Mouse (Mus musculus): ENCODE measurements around the gene Wdr20. TPM values are rescaled to one million over a fixed set of nuclear protein-coding genes. Genes with fewer than 3 reads are reported as not detected.

Gene Wdr20
- polyA plus RNA-seq, 1 experiment from 2014 or later = 25.4 TPM

DNA sequence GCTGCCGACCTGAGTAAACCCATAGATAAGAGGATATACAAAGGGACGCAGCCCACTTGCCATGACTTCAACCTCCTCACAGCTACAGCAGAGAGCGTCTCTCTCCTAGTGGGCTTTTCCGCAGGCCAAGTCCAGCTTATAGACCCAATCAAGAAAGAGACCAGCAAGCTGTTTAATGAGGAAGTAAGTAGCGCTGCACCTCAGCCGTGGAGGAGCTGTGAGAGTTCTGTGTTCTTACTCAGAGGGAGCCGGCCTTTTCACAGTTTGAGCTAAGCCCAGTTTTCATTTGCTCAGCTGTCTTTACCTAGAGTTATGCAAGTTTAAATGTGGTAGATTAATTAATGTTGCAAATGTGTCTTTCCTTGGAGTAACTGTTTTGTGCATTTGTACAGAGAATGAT is 41.6 kb downstream of the Wdr20 start:
- Histone ChIP-seq H3K4me1 (ENCODE audit: insufficient read depth) (no peaks in the 10 kb centered on the region), H3K27ac (ENCODE audit: low read depth) (no peak overlapping the region), H3K9me3 (ENCODE audit: low read depth, low read length) (no peaks in the 10 kb centered on the region), H3K27me3 (ENCODE audit: insufficient read depth, low read length) (no peaks in the 10 kb centered on the region), H3K9ac (no peak overlapping the region), H3K36me3 (ENCODE audit: insufficient read depth) (peaks cover 16% of the 10 kb centered on the region), H3K4me2 (no peak overlapping the region), H3K4me3 (ENCODE audit: low read depth, low read length) (no peak overlapping the region)
- no peak for ATAC-seq (ENCODE audit: insufficient read depth)
- 55% methylated on average over 7 of the region's 7 CpGs for WGBS
- no peak for DNase-seq
- no peak for TF ChIP-seq CTCF (IDR thresholded peaks at IDR 0.05; ENCODE audit: low read depth)

DNA sequence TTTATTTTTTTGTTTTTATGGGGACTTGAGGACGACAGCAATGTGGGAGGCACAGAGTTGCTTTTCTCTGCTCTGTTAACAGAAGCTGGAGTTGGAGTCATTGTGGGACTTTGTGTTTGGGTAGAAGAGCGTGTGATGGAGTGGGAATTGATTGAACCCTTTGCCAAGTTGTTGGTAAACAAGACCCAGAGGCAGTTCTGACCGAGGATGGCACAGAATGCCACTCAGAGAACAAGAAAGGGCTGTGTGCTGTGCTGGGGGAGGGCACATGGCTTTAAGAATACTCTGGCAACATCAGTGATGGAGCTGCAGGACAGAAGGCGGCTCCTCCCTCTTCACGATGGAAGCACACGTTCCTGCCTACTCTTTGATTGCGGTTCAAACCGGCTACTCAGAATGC is 43.4 kb downstream of the Wdr20 start:
- Histone ChIP-seq H3K36me3 (ENCODE audit: insufficient read depth) (peaks cover 16% of the 10 kb centered on the region), H3K4me1 (ENCODE audit: insufficient read depth) (no peaks in the 10 kb centered on the region), H3K9me3 (ENCODE audit: low read depth, low read length) (no peaks in the 10 kb centered on the region), H3K9ac (no peak overlapping the region), H3K27me3 (ENCODE audit: insufficient read depth, low read length) (no peaks in the 10 kb centered on the region), H3K4me2 (no peak overlapping the region), H3K27ac (ENCODE audit: low read depth) (no peak overlapping the region), H3K4me3 (ENCODE audit: low read depth, low read length) (no peak overlapping the region)
- 83% methylated on average over 8 of the region's 8 CpGs for WGBS
- TF ChIP-seq CTCF (IDR thresholded peaks at IDR 0.05; ENCODE audit: low read depth) = no peak
- no peak for ATAC-seq (ENCODE audit: insufficient read depth)
- no peak for DNase-seq

DNA sequence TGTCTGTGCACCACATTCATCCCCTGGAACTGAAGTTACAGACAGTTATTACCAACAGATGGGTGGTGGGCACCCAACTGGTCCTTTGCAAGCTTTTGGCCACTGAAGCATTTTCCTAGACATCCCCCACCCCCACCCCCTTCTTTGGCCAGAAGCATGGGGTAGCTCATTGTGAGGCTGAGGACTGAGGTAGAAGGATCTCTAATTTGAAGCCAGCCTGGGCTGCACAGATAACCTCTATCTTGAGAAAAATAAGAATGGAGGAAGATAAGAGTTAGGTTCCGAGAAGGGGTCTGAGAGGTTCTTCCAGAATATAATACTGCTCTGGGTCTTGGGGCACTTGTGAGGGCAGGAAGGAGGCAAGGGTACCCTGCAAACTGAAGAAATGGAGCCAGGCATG is 44.5 kb downstream of the Wdr20 start:
- Histone ChIP-seq H3K9me3 (ENCODE audit: low read depth, low read length) (no peaks in the 10 kb centered on the region), H3K36me3 (ENCODE audit: insufficient read depth) (peaks cover 16% of the 10 kb centered on the region), H3K4me3 (ENCODE audit: low read depth, low read length) (no peak overlapping the region), H3K27ac (ENCODE audit: low read depth) (no peak overlapping the region), H3K4me1 (ENCODE audit: insufficient read depth) (no peaks in the 10 kb centered on the region), H3K4me2 (no peak overlapping the region), H3K9ac (no peak overlapping the region), H3K27me3 (ENCODE audit: insufficient read depth, low read length) (no peaks in the 10 kb centered on the region)
- WGBS = 81% methylated on average over 1 of the region's 1 CpGs
- no peak for TF ChIP-seq CTCF (IDR thresholded peaks at IDR 0.05; ENCODE audit: low read depth)
- ATAC-seq (ENCODE audit: insufficient read depth) (no peak), DNase-seq (no peak)

- Histone ChIP-seq H3K9me3 (ENCODE audit: low read depth, low read length) (no peaks in the 10 kb centered on the region), H3K9ac (no peak overlapping the region), H3K36me3 (ENCODE audit: insufficient read depth) (peaks cover 16% of the 10 kb centered on the region), H3K27me3 (ENCODE audit: insufficient read depth, low read length) (no peaks in the 10 kb centered on the region), H3K4me1 (ENCODE audit: insufficient read depth) (no peaks in the 10 kb centered on the region), H3K4me3 (ENCODE audit: low read depth, low read length) (no peak overlapping the region), H3K27ac (ENCODE audit: low read depth) (no peak overlapping the region), H3K4me2 (no peak overlapping the region)
- WGBS = 94% methylated on average over 2 of the region's 2 CpGs
- DNase-seq = no peak
- no peak for ATAC-seq (ENCODE audit: insufficient read depth)
- TF ChIP-seq CTCF (IDR thresholded peaks at IDR 0.05; ENCODE audit: low read depth) = no peak
Observed at GRCm38 (mm10) chr12:110784211-110784610, 46.5 kb downstream of the Wdr20 start.

- no peaks in the 10 kb centered on the region for H3K4me1 ChIP-seq (ENCODE audit: insufficient read depth)
- H3K27ac ChIP-seq (ENCODE audit: low read depth) = no peak overlapping the region
- no peak overlapping the region for H3K9ac ChIP-seq
- H3K27me3 ChIP-seq (ENCODE audit: insufficient read depth, low read length) = no peaks in the 10 kb centered on the region
- peaks cover 10% of the 10 kb centered on the region for H3K36me3 ChIP-seq (ENCODE audit: insufficient read depth)
- WGBS = 78% methylated on average over 4 of the region's 4 CpGs
- no peak overlapping the region for H3K4me3 ChIP-seq (ENCODE audit: low read depth, low read length)
- H3K4me2 ChIP-seq = no peak overlapping the region
- DNase-seq (no peak), ATAC-seq (ENCODE audit: insufficient read depth) (no peak)
- no peak for TF ChIP-seq CTCF (IDR thresholded peaks at IDR 0.05; ENCODE audit: low read depth)
- H3K9me3 ChIP-seq (ENCODE audit: low read depth, low read length) = no peaks in the 10 kb centered on the region
Observed at GRCm38 (mm10) chr12:110786243-110786642, 48.5 kb downstream of the Wdr20 start.

GRCm38 (mm10) chr12:110790580-110790979 is 52.8 kb downstream of the Wdr20 start:
- ATAC-seq (ENCODE audit: insufficient read depth) = no peak
- no peak for TF ChIP-seq CTCF (IDR thresholded peaks at IDR 0.05; ENCODE audit: low read depth)
- H3K36me3 ChIP-seq (ENCODE audit: insufficient read depth) = peaks cover 8% of the 10 kb centered on the region; the same call in 1 of the 2 replicates
- H3K27me3 ChIP-seq (ENCODE audit: insufficient read depth, low read length) = no peaks in the 10 kb centered on the region
- no peak for DNase-seq
- H3K27ac ChIP-seq (ENCODE audit: low read depth) = no peak overlapping the region
- H3K9ac ChIP-seq = no peak overlapping the region
- no peaks in the 10 kb centered on the region for H3K9me3 ChIP-seq (ENCODE audit: low read depth, low read length)
- H3K4me3 ChIP-seq (ENCODE audit: low read depth, low read length) = no peak overlapping the region
- H3K4me1 ChIP-seq (ENCODE audit: insufficient read depth) = no peaks in the 10 kb centered on the region
- 88% methylated on average over 4 of the region's 4 CpGs for WGBS
- H3K4me2 ChIP-seq = no peak overlapping the region

- WGBS = 89% methylated on average over 8 of the region's 8 CpGs
- peaks cover 9% of the 10 kb centered on the region; the same call in 1 of the 2 replicates for H3K36me3 ChIP-seq (ENCODE audit: insufficient read depth)
- H3K27me3 ChIP-seq (ENCODE audit: insufficient read depth, low read length) = no peaks in the 10 kb centered on the region
- no peak overlapping the region for H3K27ac ChIP-seq (ENCODE audit: low read depth)
- H3K4me3 ChIP-seq (ENCODE audit: low read depth, low read length) = no peak overlapping the region
- DNase-seq (no peak), ATAC-seq (ENCODE audit: insufficient read depth) (no peak)
- H3K4me2 ChIP-seq = no peak overlapping the region
- H3K4me1 ChIP-seq (ENCODE audit: insufficient read depth) = no peaks in the 10 kb centered on the region
- no peak overlapping the region for H3K9ac ChIP-seq
- TF ChIP-seq CTCF (IDR thresholded peaks at IDR 0.05; ENCODE audit: low read depth) = no peak
- no peaks in the 10 kb centered on the region for H3K9me3 ChIP-seq (ENCODE audit: low read depth, low read length)
Observed at GRCm38 (mm10) chr12:110791026-110791425, 53.3 kb downstream of the Wdr20 start.

GRCm38 (mm10) chr12:110795035-110795434 is 57.3 kb downstream of the Wdr20 start:
- H3K4me2 ChIP-seq = no peak overlapping the region
- TF ChIP-seq CTCF (IDR thresholded peaks at IDR 0.05; ENCODE audit: low read depth) = no peak
- no peaks in the 10 kb centered on the region for H3K4me1 ChIP-seq (ENCODE audit: insufficient read depth)
- ATAC-seq (ENCODE audit: insufficient read depth) (no peak), DNase-seq (peak; percentile 15)
- H3K27me3 ChIP-seq (ENCODE audit: insufficient read depth, low read length) = no peaks in the 10 kb centered on the region
- H3K9ac ChIP-seq = no peak overlapping the region
- 78% methylated on average over 6 of the region's 6 CpGs for WGBS
- no peak overlapping the region for H3K27ac ChIP-seq (ENCODE audit: low read depth)
- no peak overlapping the region for H3K4me3 ChIP-seq (ENCODE audit: low read depth, low read length)
- H3K36me3 ChIP-seq (ENCODE audit: insufficient read depth) = peaks cover 12% of the 10 kb centered on the region; the same call in 1 of the 2 replicates
- H3K9me3 ChIP-seq (ENCODE audit: low read depth, low read length) = no peaks in the 10 kb centered on the region
